ENCODE assay signal across 9 mouse cellular contexts in the genomic region with DNA sequence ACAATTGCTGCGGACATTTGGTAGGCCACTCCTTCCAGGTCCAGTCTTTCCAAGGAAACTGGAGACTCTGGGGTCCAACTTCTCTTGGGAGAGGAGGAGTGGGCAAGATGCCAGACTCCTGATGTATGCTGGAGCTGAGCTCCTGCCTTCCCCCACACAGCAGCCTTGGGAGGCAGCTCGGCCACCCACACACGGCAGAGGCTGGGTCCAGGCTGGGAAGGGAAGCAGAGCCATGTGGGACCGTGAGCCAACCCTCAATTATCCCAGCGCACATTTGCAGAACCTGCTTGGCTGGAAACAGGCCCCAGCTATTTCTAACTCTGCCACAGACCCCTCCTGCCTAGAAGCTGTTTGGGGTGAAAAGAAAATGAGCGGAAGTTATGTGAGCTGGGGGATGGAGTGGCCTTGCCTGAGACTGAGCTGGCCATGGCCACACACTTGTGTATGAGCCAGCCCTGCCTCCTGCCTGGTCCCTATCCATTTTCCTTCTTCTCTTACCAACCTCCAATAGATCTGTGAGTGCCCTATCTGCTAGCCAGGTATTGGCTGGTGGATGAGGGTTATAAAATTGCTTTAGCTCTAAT.
DNase-seq lines count a peak whose midpoint lies in the region; ATAC-seq lines count a peak whose summit lies in the region.
"Had no signal": no experiment of that assay in that cellular context is flagged by ENCODE, and none has a peak within 500 bp of the region (broad histone marks: within the 10 kb centered on the region; RNA-seq: fewer than 3 reads in every experiment).

No protein-coding gene starts in this region.

- H3K4me2 ChIP-seq in heart, embryonic 11.5 days = no peak overlapping the region

- 0 out of 2 replicates have a peak, but pooled peaks cover 2% of the 10 kb centered on the region for H3K27me3 ChIP-seq in heart, embryonic 11.5 days (ENCODE audit: control insufficient read depth, insufficient read depth, low read length)

- no peak for ATAC-seq in heart, embryonic 11.5 days (replicated peaks; ENCODE audit: insufficient number of reproducible peaks, low FRiP score, low TSS enrichment)

- no peak overlapping the region for H3K27ac ChIP-seq in heart, embryonic 11.5 days (ENCODE audit: low read depth, low read length)

- no peaks in the 10 kb centered on the region; the same call in 1 of the 2 replicates for H3K36me3 ChIP-seq in heart, embryonic 11.5 days (ENCODE audit: control insufficient read depth, insufficient read depth, low read length)

- WGBS in heart, embryonic 11.5 days (ENCODE audit: insufficient replicate concordance) = 72% methylated on average over 6 of the region's 6 CpGs

- no peaks in the 10 kb centered on the region for H3K4me1 ChIP-seq in heart, embryonic 11.5 days (ENCODE audit: control insufficient read depth, insufficient read depth, low read length)

- H3K9ac ChIP-seq in heart, embryonic 11.5 days (ENCODE audit: low read depth, low read length) = no peak overlapping the region

- no peak overlapping the region for H3K4me3 ChIP-seq in heart, embryonic 11.5 days (ENCODE audit: low read depth, low read length)
- H3K4me3 ChIP-seq: megakaryocyte, embryonic 14.5 days had no signal

- peak; percentile 92 for DNase-seq in heart, adult 11 months
- peak; percentile 57 for DNase-seq in testis, postnatal 10 days (ENCODE audit: low spot score)
- no peak for DNase-seq in testis, postnatal 14 days (ENCODE audit: low spot score)
- DNase-seq in layer of hippocampus, adult 9-10 months (ENCODE audit: low spot score) = peak; percentile 35
- DNase-seq in right cerebral cortex, adult 18-20 months = peak; percentile 87
- no peak for DNase-seq in urinary bladder, postnatal 10 days (ENCODE audit: low spot score)
- no peak for DNase-seq in thymus, postnatal 25 days

- H3K9me3 ChIP-seq in heart, embryonic 11.5 days (replicated peaks; ENCODE audit: control insufficient read depth, low read length) = no peaks in the 10 kb centered on the region
- H3K9me3 ChIP-seq: megakaryocyte, embryonic 14.5 days had no signal

Comparison
In these comparisons a context has a peak if more than half of its experiments do, and no peak if none do; other contexts are left out.
1. DNase-seq: peak in heart, adult 11 months (single experiment), testis, postnatal 10 days (single experiment), layer of hippocampus, adult 9-10 months (single experiment) and right cerebral cortex, adult 18-20 months (single experiment); none in testis, postnatal 14 days (single experiment), urinary bladder, postnatal 10 days (single experiment) and thymus, postnatal 25 days (single experiment).